Mouse (Mus musculus): ENCODE measurements at regions not wholly inside any gene's neighbourhood (a gene's known extent, or its start where the extent isn't known, plus 50 kb on each side); places are given as distances from the start of the nearest gene placed in this dataset.

DNA sequence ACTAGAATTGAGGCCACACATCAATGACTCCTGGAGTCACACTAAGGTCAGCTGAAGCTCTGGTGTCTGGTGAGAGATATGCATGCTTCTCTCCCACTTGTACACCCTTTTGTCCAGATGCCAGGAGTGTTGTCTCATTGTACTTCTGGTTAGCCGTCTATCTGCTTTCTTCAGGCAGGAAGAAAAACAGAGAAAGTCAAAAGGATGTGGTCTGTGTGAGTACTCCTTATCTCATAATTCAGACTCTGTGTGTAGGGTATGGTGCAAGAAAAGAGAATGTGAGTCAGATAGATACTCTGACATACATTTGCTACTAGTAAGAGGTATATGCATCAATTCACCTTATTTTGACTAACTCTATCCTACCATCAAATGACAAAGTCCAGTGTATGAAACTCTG, 92.9 kb upstream of the Mtap start:
- H3K79me2 ChIP-seq (ENCODE audit: inconsistent target) = no peaks in the 10 kb centered on the region
- no peak overlapping the region for H3K27ac ChIP-seq
- no peaks in the 10 kb centered on the region for H3K36me3 ChIP-seq (ENCODE audit: inconsistent target)
- no peak overlapping the region for H3K4me3 ChIP-seq (ENCODE audit: inconsistent target)
- WGBS (ENCODE audit: missing documents) = 0% methylated on average over 1 of the region's 1 CpGs

DNA sequence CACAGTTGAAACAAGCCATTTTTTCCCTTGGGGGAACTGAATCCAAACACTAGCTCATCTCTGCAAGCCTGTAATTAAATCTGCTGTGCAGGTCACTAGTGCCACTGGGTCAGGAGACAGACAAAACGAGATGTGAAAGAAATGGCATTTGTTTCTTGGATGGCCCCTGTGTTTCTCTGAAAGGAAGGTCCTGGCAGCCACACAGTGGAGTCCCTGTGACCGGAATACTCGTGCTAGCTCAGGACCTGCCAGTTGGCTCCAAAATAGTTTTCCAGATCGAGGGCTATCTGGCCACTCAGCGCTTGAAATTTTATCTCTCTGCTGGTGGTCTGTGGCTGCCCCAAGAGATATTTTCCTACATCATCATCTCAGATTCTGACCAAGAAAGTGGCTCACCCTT, 96.1 kb upstream of the Mtap start:
- H3K4me3 ChIP-seq (ENCODE audit: inconsistent target) = no peak overlapping the region
- no peaks in the 10 kb centered on the region for H3K79me2 ChIP-seq (ENCODE audit: inconsistent target)
- H3K27ac ChIP-seq = no peak overlapping the region
- WGBS (ENCODE audit: missing documents) = 87% methylated on average over 5 of the region's 5 CpGs
- H3K36me3 ChIP-seq (ENCODE audit: inconsistent target) = no peaks in the 10 kb centered on the region

DNA sequence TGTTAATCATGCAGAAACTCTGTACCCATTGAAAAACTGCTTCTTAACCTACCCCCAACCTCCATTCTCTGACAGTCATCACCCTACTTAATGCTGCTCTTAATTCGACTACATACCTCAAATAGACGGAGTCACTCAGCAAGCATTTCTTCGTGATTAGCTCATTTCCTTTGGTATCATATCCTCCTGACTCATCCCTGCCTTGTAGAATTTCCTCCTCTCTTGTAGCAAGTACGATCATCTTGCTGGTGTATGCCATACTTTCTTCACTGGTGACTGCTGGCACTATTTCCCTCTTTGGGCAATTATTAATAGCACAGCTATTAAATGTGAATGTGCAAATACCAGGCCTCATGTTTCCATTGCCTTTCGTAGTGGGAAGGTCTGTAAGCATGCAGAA, 98.0 kb upstream of the Mtap start:
- peak overlapping the region; percentile 38 for H3K27ac ChIP-seq
- no peak overlapping the region for H3K4me3 ChIP-seq (ENCODE audit: inconsistent target)
- 38% methylated on average over 5 of the region's 5 CpGs for WGBS (ENCODE audit: missing documents)
- no peaks in the 10 kb centered on the region for H3K36me3 ChIP-seq (ENCODE audit: inconsistent target)
- H3K79me2 ChIP-seq (ENCODE audit: inconsistent target) = no peaks in the 10 kb centered on the region

DNA sequence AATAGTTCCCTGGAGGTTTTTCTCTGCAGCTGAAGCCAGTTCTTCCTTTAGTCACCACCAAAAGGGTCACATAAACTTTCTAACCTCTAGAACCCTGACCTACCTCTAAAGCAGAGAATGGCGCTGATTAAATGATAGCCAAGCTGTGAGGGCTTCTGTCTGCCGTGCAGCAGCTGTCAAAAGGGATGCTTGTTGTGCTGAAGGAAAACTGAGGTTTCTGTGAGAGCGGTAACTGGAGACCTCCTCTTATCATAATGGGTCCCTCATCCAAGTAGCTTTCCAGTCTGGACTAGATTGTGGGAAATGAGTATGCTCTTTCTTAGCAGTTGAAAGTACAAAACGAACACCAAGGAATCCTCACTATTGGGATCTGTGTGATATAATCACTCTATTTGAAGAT, 98.8 kb upstream of the Mtap start:
- Histone ChIP-seq H3K27ac (peak overlapping the region; percentile 38), H3K4me3 (ENCODE audit: inconsistent target) (no peak overlapping the region), H3K36me3 (ENCODE audit: inconsistent target) (no peaks in the 10 kb centered on the region), H3K79me2 (ENCODE audit: inconsistent target) (no peaks in the 10 kb centered on the region)
- 95% methylated on average over 4 of the region's 4 CpGs for WGBS (ENCODE audit: missing documents)

DNA sequence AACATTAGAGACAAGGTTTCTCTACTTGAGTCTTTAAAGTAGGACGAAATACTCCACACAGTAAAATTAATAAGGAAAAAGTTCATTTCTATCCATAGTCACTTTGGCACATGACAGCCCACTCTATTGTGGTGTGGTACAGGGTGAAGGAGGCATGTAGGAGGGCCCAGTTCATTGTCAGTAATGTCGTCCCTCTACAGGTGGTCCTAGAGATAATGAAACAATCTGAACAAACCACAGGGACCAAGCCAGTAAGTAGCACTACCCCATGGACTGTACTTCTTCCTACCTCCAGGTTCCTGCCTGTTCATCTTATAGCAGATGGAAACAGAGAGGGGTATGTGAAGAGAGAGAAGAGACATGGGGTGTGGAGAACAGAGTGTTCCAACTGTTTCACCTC, 102.1 kb upstream of the Mtap start:
- no peaks in the 10 kb centered on the region for H3K79me2 ChIP-seq (ENCODE audit: inconsistent target)
- no peak overlapping the region for H3K27ac ChIP-seq
- no peaks in the 10 kb centered on the region for H3K36me3 ChIP-seq (ENCODE audit: inconsistent target)
- WGBS (ENCODE audit: missing documents) = 96% methylated on average over 2 of the region's 2 CpGs
- no peak overlapping the region for H3K4me3 ChIP-seq (ENCODE audit: inconsistent target)

DNA sequence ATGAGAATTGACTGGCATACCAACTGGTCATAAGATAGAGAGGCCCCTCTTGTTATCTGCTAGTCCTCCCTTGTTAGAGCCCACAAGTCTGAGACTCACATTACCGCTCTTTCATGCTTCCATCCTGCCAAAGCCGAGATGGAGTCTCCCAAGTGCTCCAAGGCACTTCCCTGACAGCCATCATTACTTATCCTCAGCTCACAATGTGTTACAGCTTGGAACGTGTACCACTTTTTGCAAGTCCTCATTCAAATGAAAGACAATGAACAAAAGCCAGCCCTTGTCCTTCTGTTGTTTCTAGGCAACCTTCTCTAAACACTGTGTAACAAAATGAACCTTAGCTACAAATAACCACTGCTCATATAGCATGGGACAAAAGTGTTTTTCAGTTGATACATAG, 102.6 kb upstream of the Mtap start:
- H3K79me2 ChIP-seq (ENCODE audit: inconsistent target) = no peaks in the 10 kb centered on the region
- no peak overlapping the region for H3K4me3 ChIP-seq (ENCODE audit: inconsistent target)
- 90% methylated on average over 3 of the region's 3 CpGs for WGBS (ENCODE audit: missing documents)
- H3K27ac ChIP-seq = no peak overlapping the region
- no peaks in the 10 kb centered on the region for H3K36me3 ChIP-seq (ENCODE audit: inconsistent target)

DNA sequence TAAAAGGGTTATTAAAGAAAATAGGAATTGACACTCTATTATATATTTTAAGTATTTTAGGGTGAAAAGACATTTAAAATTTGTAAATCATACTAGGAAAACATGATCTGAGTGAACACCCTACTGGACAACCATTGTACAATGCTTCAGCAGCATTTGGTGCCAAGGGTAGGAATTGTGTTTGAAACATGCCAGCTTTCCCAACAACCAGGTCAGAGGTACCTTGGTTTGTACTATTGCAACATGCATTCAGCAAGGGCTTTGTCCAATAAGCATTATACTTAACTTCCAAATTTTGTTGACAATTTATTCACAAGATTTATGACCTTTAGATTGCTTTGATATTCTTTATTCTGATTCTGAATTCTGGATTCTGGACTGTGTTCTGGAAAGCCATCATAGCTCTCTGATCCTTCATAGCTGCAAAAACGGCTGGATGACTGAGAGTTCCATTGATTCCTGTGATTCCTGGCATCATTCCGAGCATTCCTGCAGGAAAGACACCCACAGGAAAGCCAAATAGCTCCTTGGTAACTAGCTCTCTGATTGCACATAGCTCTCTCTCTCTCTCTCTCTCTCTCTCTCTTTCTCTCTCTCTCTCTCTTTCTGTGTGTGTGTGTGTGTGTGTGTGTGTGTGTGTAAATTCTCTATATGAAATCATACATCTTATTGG, 124.1 kb upstream of the Mtap start:
- H3K4me3 ChIP-seq (ENCODE audit: inconsistent target) = no peak overlapping the region
- H3K27ac ChIP-seq = no peak overlapping the region
- WGBS (ENCODE audit: missing documents) = 81% methylated on average over 2 of the region's 2 CpGs
- H3K79me2 ChIP-seq (ENCODE audit: inconsistent target) = no peaks in the 10 kb centered on the region
- no peaks in the 10 kb centered on the region for H3K36me3 ChIP-seq (ENCODE audit: inconsistent target)

DNA sequence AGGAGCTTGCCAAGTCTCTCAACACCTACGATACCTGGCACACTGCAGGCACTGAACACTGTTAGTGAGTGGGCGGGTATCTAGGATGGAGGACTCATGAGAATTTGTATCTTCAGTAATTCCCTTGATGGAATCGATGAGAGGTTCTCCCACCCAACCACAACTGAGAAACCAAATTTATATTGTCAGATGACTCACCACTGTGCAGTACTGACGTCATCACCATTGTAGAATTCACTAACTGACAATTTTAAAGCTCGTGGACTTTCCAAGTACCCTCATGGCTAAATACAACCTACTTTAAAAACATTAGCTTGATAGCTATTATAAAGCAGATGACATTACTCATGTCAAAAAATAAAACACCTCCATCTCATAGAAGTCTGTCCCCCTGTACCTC, 128.4 kb upstream of the Mtap start:
- Histone ChIP-seq H3K36me3 (ENCODE audit: inconsistent target) (no peaks in the 10 kb centered on the region), H3K27ac (no peak overlapping the region), H3K4me3 (ENCODE audit: inconsistent target) (no peak overlapping the region), H3K79me2 (ENCODE audit: inconsistent target) (no peaks in the 10 kb centered on the region)
- WGBS (ENCODE audit: missing documents) = 71% methylated on average over 5 of the region's 5 CpGs

DNA sequence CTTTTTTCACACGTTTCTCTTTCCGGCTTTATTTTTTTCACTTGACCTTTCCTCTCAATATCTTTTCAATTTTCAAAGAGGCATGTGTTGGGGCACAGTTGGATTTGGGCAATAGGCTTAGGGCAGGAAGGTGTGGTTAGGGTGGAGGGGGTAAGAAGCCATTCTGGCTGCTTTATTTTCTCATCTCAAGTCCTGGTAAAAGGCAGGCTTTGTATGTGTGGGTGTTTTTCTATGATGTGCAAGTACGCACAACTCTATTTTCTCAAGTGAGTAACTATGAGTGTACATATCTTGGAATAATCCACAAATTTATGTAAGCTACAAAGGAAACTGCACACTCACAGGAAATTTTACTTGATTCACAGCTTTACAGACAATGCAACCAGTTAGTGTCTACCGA, 121.5 kb upstream of the Ifne start:
- Histone ChIP-seq H3K27ac (no peak overlapping the region), H3K79me2 (ENCODE audit: inconsistent target) (no peaks in the 10 kb centered on the region), H3K36me3 (ENCODE audit: inconsistent target) (no peaks in the 10 kb centered on the region), H3K4me3 (ENCODE audit: inconsistent target) (no peak overlapping the region)
- 71% methylated on average over 4 of the region's 4 CpGs for WGBS (ENCODE audit: missing documents)

DNA sequence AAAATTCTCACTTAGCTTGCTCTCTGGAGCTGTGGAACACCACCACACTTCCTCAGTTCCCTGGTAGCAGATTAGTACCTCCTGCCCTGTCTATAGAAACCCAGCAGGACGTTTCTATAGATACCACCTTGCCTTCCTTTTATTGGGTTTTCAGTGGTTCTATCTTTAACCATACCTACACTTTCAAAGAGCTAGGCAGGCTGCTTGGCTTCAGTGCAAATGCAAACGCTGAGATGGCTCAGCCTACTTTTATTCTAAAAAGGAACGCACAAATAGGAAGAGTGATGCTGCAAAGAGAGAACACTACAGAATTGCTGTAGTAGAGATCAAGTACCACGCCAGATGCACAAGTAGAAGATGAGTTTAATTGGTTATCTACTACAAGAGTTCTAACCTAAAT, 120.9 kb upstream of the Ifne start:
- no peaks in the 10 kb centered on the region for H3K79me2 ChIP-seq (ENCODE audit: inconsistent target)
- no peak overlapping the region for H3K27ac ChIP-seq
- no peaks in the 10 kb centered on the region for H3K36me3 ChIP-seq (ENCODE audit: inconsistent target)
- 76% methylated on average over 4 of the region's 4 CpGs for WGBS (ENCODE audit: missing documents)
- no peak overlapping the region for H3K4me3 ChIP-seq (ENCODE audit: inconsistent target)

DNA sequence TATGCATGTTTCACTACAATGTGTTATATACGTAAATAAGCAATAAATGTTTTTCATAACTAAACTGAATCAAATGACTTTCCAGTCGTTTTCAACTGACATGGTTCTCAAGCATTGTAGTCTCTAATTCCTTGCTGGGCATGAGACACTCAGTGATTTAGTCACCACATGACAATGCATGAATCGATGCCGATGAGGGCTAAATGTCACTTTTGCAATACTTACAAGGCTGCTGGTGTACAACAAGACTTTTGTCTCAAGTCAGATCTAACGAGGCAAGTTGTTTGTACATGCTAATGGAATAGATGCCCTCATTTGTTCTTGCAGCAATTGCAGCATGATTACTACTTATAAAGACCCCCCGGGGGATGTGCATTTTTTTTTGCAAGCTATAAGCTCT, 120.2 kb upstream of the Ifne start:
- Histone ChIP-seq H3K27ac (no peak overlapping the region), H3K36me3 (ENCODE audit: inconsistent target) (no peaks in the 10 kb centered on the region), H3K4me3 (ENCODE audit: inconsistent target) (no peak overlapping the region), H3K79me2 (ENCODE audit: inconsistent target) (no peaks in the 10 kb centered on the region)
- WGBS (ENCODE audit: missing documents) = 85% methylated on average over 6 of the region's 6 CpGs

DNA sequence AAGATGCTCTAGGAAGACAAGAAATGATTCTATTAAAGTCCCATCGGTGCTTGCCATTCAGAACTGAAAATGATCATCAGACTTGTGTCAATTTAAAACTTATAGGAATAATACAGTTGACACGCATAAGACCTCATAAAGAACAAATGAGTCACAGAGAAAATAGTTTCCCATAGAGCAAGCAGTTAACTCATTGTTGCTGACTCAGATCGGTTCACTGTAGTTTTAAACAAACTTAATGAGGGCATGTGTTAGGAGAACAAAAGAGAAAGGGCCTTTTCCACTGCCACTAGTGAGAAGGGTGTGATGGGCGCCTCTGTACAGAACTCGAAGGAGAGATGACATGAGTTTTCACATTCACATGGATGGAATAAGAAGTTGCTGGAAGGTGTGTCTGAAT, 118.3 kb upstream of the Ifne start:
- no peak overlapping the region for H3K4me3 ChIP-seq (ENCODE audit: inconsistent target)
- no peaks in the 10 kb centered on the region for H3K79me2 ChIP-seq (ENCODE audit: inconsistent target)
- 97% methylated on average over 5 of the region's 5 CpGs for WGBS (ENCODE audit: missing documents)
- H3K36me3 ChIP-seq (ENCODE audit: inconsistent target) = no peaks in the 10 kb centered on the region
- no peak overlapping the region for H3K27ac ChIP-seq

DNA sequence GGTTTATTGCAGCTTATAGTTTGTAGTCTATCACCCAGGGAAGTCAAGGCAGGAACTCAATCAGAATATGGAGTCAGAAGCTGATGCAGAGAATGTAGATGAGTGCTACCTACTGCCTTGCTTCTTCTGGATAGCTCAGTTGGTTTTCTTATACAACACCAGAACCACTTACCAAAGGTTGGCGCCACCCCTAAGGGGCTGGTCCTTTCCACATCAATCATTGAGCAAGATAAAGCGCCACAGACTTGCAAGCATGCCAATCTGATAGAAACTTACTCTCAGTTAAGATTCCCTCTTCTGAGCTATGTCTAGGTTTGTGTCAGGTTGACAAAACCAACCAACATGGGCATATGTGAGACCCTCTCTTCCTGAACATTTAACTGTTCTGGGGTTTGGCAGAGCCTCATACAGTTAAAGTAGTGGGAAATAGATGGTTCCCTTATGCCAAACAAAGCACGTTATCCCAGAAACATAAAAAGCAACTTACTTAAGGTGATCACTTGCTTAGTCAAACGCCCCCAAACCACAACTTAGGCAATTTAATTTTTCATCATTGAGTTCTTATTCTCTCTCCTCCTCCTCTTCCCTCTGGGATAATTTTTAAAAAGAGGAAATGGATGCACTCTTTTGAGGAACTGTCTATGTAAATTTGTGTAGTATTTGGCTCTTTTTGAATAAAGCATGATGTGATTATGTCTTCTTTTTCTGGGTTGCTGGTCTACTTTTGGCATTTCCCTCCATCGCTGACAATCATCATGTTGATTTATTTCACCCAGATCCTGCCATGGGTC, 115.3 kb upstream of the Ifne start:
- no peaks in the 10 kb centered on the region for H3K79me2 ChIP-seq (ENCODE audit: inconsistent target)
- H3K27ac ChIP-seq = no peak overlapping the region
- H3K36me3 ChIP-seq (ENCODE audit: inconsistent target) = no peaks in the 10 kb centered on the region
- WGBS (ENCODE audit: missing documents) = 59% methylated on average over 5 of the region's 5 CpGs
- no peak overlapping the region for H3K4me3 ChIP-seq (ENCODE audit: inconsistent target)

DNA sequence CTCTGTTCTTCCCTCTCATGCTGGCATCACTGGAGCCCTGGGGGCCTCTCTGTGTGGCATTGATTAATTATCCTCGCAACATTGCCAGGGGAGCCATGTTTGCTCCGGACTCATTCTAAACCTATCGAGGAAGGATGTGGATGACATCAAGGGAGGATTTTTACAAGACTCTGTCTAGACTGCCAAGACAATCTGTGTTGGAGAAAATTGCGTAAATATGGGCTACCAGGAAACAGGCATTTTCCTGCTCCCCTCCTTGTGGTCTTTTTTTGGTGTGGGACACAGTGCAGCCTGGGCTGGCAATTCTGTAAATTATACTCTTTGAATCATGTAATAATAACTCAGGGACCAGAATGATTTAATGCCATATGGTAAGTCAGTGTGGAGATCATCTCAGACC, 114.5 kb upstream of the Ifne start:
- H3K79me2 ChIP-seq (ENCODE audit: inconsistent target) = no peaks in the 10 kb centered on the region
- H3K36me3 ChIP-seq (ENCODE audit: inconsistent target) = no peaks in the 10 kb centered on the region
- H3K4me3 ChIP-seq (ENCODE audit: inconsistent target) = no peak overlapping the region
- H3K27ac ChIP-seq = no peak overlapping the region
- 20% methylated on average over 4 of the region's 4 CpGs for WGBS (ENCODE audit: missing documents)

DNA sequence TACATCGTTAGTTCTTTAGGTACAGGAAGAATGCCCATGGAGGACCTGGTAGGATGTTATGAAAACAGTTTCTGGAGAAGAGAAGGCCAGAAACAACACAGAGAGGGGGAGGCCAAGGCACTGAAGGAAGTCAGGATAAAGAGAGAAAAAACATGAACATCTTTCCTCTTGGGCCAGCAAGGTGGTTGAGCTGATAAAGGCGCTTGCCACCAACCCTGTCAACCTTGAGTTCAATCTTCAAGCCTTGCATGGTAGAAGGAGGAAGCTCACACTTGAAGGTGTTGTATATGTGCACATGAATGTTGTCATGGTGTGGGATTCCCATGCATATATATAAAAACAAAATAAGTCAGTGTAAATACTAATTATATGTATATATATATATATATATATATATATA, 112.5 kb upstream of the Ifne start:
- Histone ChIP-seq H3K27ac (no peak overlapping the region), H3K36me3 (ENCODE audit: inconsistent target) (no peaks in the 10 kb centered on the region), H3K79me2 (ENCODE audit: inconsistent target) (no peaks in the 10 kb centered on the region), H3K4me3 (ENCODE audit: inconsistent target) (no peak overlapping the region)
- WGBS (ENCODE audit: missing documents) = 100% methylated on average over 2 of the region's 2 CpGs

DNA sequence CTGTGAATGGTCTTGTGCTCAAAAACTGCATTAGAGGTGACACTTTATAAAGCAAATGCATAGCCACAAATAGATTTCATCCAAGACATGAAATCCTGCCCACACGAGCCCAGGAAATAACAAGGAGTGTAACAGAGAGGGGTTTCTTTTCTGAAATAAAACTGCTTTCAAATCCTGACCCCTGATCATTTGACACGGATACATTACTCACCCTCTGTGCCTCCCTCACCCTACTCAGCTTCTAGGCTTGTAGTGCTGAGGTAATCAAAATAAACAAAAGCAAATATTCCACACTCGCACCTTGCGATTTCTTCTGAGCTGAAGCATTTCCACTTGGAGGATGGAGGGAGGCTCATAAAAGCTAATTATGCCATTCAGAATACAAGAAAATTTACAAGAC, 108.4 kb upstream of the Ifne start:
- no peaks in the 10 kb centered on the region for H3K36me3 ChIP-seq (ENCODE audit: inconsistent target)
- H3K79me2 ChIP-seq (ENCODE audit: inconsistent target) = no peaks in the 10 kb centered on the region
- WGBS (ENCODE audit: missing documents) = 93% methylated on average over 4 of the region's 4 CpGs
- H3K27ac ChIP-seq = no peak overlapping the region
- H3K4me3 ChIP-seq (ENCODE audit: inconsistent target) = no peak overlapping the region

All from macrophage (primary cell).